Mouse (Mus musculus) forebrain, postnatal 0 days (tissue): ENCODE results near the gene Jazf1. TPM values are rescaled to one million over a fixed set of nuclear protein-coding genes. Genes with fewer than 3 reads are reported as not detected.

Source experiments
- ATAC-seq: fragments of 200-750 bp; cut with Nextera tagmentation; 2 replicates; pipeline ENCODE4 v1.8.0; 2017; ENCODE audit warnings: mild to moderate bottlenecking, moderate library complexity
- DNase-seq: peaks from one replicate; pipeline ENCODE4 v3.0.0-alpha.2; 2015
- H3K27ac ChIP-seq: fragments of 300-500 bp; sonication (generic); 2 replicates; pipeline ENCODE4 v1.5.1; 2014; ENCODE audit warnings: low read depth, mild to moderate bottlenecking, antibody characterized with exemption, low read length, moderate library complexity, mixed read lengths
- H3K27me3 ChIP-seq: fragments of 300-500 bp; sonication (generic); 2 replicates; pipeline ENCODE4 v1.6.1; 2014; ENCODE audit warnings: mild to moderate bottlenecking, low read length, mixed read lengths; ENCODE audit not compliant: insufficient read depth
- H3K36me3 ChIP-seq: fragments of 300-500 bp; sonication (generic); 2 replicates; pipeline ENCODE4 v1.6.1; 2014; ENCODE audit warnings: mild to moderate bottlenecking, moderate library complexity; ENCODE audit not compliant: insufficient read depth
- H3K4me1 ChIP-seq: fragments of 300-500 bp; sonication (generic); 2 replicates; pipeline ENCODE4 v1.6.1; 2014; ENCODE audit warnings: antibody characterized with exemption; ENCODE audit not compliant: insufficient read depth
- H3K4me2 ChIP-seq: fragments of 300-500 bp; sonication (generic); 2 replicates; pipeline ENCODE4 v1.6.1; 2014; ENCODE audit warnings: low read depth, mild to moderate bottlenecking, moderate library complexity
- H3K4me3 ChIP-seq: fragments of 300-500 bp; sonication (generic); 2 replicates; pipeline ENCODE4 v1.5.1; 2014; ENCODE audit warnings: low read depth, low read length, mixed read lengths
- H3K9ac ChIP-seq: fragments of 300-500 bp; sonication (generic); 2 replicates; pipeline ENCODE4 v1.6.1; 2014; ENCODE audit warnings: mild to moderate bottlenecking
- H3K9me3 ChIP-seq: fragments of 300-500 bp; sonication (generic); 2 replicates; pipeline ENCODE4 v1.6.1; 2016; ENCODE audit warnings: low read length
- CTCF ChIP-seq: sonication (generic); IDR thresholded peaks from 2 replicates; pipeline ENCODE4 v1.5.1; 2016; ENCODE audit warnings: antibody characterized with exemption, control low read depth, low read depth
- WGBS: fragments of 180-500 bp; shearing (Covaris S2); extraction: QIAGEN DNeasy Blood & Tissue Kit; methylation state at CpG from one replicate; pipeline ENCODE4 v1.1.7; 2014; 5-methylcytosine and 5-hydroxymethylcytosine counted together
- polyA plus RNA-seq: library from polyadenylated mRNA; unstranded; fragments of >200 nt; fragmentation: Nextera tagmentation; extraction: Ambion mirVana; gene quantifications from 2 replicates; pipeline ENCODE4 v1.2.1, GENCODE M21; 2015
- total RNA-seq: library from RNA; depleted of rRNA; stranded (reverse); fragments of >200 nt; gene quantifications from 2 replicates; pipeline ENCODE4 v1.2.3, GENCODE M21; 2014

The Jazf1 gene
- total and polyA plus RNA-seq, 2 experiments from 2014 or later, result 50.8 to 71.7 TPM

DNA sequence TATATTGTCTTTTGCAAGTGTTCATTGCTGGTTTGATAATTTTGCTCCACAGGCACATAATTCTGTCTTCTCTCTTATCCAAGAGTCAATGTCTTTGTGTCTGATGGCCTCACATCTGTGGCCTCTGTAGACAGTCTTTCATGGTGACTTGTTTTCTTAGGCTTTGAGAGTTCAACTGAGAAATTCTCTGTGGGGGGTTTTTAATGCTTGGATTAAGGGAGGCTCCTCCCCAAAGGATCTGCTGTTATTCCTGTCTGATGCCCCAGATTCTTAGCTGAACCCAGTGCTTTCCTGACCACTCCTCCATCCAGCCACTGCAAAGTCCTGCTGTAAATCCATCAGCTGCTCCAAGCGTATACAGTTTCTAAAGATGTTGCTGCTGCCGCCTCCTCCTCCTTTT, 112.3 kb downstream of the Jazf1 start:
- ATAC-seq (no peak), DNase-seq (no peak)
- no peak overlapping the region for H3K4me2 ChIP-seq
- no peaks in the 10 kb centered on the region for H3K4me1 ChIP-seq
- no peak for TF ChIP-seq CTCF
- H3K9me3 ChIP-seq, result no peaks in the 10 kb centered on the region
- H3K36me3 ChIP-seq, result no peaks in the 10 kb centered on the region
- 80% methylated on average over 2 of the region's 2 CpGs for WGBS
- no peak overlapping the region for H3K9ac ChIP-seq
- H3K27ac ChIP-seq, result no peak overlapping the region
- H3K27me3 ChIP-seq, result no peaks in the 10 kb centered on the region
- no peak overlapping the region for H3K4me3 ChIP-seq

GRCm38 (mm10) chr6:52955304-52955703, 113.1 kb downstream of the Jazf1 start:
- DNase-seq (no peak), ATAC-seq (no peak)
- Histone ChIP-seq H3K4me3 (no peak overlapping the region), H3K36me3 (no peaks in the 10 kb centered on the region), H3K4me2 (no peak overlapping the region), H3K9ac (no peak overlapping the region), H3K4me1 (no peaks in the 10 kb centered on the region), H3K27me3 (no peaks in the 10 kb centered on the region), H3K27ac (no peak overlapping the region), H3K9me3 (no peaks in the 10 kb centered on the region)
- TF ChIP-seq CTCF, result no peak
- WGBS, result 89% methylated on average over 2 of the region's 2 CpGs

GRCm38 (mm10) chr6:52954861-52955260, 113.6 kb downstream of the Jazf1 start:
- no peak for DNase-seq
- Histone ChIP-seq H3K9ac (no peak overlapping the region), H3K4me3 (no peak overlapping the region), H3K27ac (no peak overlapping the region), H3K36me3 (no peaks in the 10 kb centered on the region), H3K9me3 (no peaks in the 10 kb centered on the region), H3K4me2 (no peak overlapping the region), H3K4me1 (no peaks in the 10 kb centered on the region), H3K27me3 (no peaks in the 10 kb centered on the region)
- no peak for TF ChIP-seq CTCF
- 98% methylated on average over 3 of the region's 3 CpGs for WGBS
- ATAC-seq, result no peak

- Histone ChIP-seq H3K9me3 (no peaks in the 10 kb centered on the region), H3K36me3 (no peaks in the 10 kb centered on the region), H3K9ac (no peak overlapping the region), H3K27me3 (no peaks in the 10 kb centered on the region), H3K4me1 (no peaks in the 10 kb centered on the region), H3K27ac (no peak overlapping the region), H3K4me2 (no peak overlapping the region), H3K4me3 (no peak overlapping the region)
- TF ChIP-seq CTCF, result no peak
- no peak for ATAC-seq
- no peak for DNase-seq
- WGBS, result 72% methylated on average over 9 of the region's 9 CpGs
These were observed 114.0 kb downstream of the Jazf1 start for GRCm38 (mm10) chr6:52954441-52954840.

- peak; percentile 40 for DNase-seq
- TF ChIP-seq CTCF, result peak; percentile 45
- H3K4me3 ChIP-seq, result no peak overlapping the region
- peak; percentile 71; the same call in 1 of the 2 replicates for ATAC-seq
- no peaks in the 10 kb centered on the region for H3K36me3 ChIP-seq
- no peak overlapping the region for H3K9ac ChIP-seq
- no peaks in the 10 kb centered on the region for H3K27me3 ChIP-seq
- H3K27ac ChIP-seq, result no peak overlapping the region
- WGBS, result 36% methylated on average over 8 of the region's 8 CpGs
- H3K4me2 ChIP-seq, result no peak overlapping the region
- H3K4me1 ChIP-seq, result no peaks in the 10 kb centered on the region
- H3K9me3 ChIP-seq, result no peaks in the 10 kb centered on the region
These were observed 115.9 kb downstream of the Jazf1 start for GRCm38 (mm10) chr6:52952526-52952900.

DNA sequence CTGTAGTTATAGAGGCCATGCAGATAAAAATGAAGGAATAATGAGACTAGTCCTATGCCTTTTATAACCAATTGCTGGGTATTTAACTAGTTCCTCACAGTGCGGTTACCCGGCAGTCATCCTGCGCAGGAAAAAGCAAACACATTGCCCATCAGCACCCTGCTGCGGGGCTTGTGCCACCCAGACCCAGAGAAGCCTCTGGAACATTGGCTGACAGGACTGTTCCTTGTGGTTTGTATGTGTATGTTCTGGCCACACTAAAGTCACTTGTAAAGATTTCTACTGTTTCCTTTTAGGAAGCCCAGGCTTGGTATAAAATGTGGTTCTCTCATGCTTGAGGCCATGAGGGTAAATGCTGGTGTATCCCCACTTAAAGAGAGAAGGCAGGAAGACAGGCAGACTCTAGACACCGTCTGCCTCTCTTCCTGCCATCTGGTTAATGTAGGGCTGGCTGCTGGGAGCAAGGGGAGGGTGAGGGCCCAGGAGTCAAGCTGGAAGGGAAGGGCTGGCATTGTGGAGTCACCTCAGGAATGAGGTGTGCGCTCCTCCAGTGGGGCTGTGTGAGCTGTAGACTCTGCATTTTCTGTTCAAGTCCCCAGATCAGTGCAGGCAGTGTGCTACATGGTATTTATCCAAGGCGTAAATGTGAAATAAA, 116.4 kb downstream of the Jazf1 start:
- no peak for TF ChIP-seq CTCF
- ATAC-seq, result no peak
- Histone ChIP-seq H3K4me2 (no peak overlapping the region), H3K4me1 (no peaks in the 10 kb centered on the region), H3K27me3 (no peaks in the 10 kb centered on the region), H3K9me3 (no peaks in the 10 kb centered on the region), H3K27ac (no peak overlapping the region), H3K9ac (no peak overlapping the region), H3K36me3 (no peaks in the 10 kb centered on the region), H3K4me3 (no peak overlapping the region)
- 80% methylated on average over 7 of the region's 7 CpGs for WGBS
- DNase-seq, result no peak

GRCm38 (mm10) chr6:52950371-52950770, 118.1 kb downstream of the Jazf1 start:
- Histone ChIP-seq H3K27ac (no peak overlapping the region), H3K4me2 (no peak overlapping the region), H3K9me3 (no peaks in the 10 kb centered on the region), H3K4me1 (no peaks in the 10 kb centered on the region), H3K4me3 (no peak overlapping the region), H3K9ac (no peak overlapping the region), H3K36me3 (no peaks in the 10 kb centered on the region), H3K27me3 (no peaks in the 10 kb centered on the region)
- no peak for DNase-seq
- WGBS, result 59% methylated on average over 5 of the region's 5 CpGs
- no peak for TF ChIP-seq CTCF
- ATAC-seq, result no peak

DNA sequence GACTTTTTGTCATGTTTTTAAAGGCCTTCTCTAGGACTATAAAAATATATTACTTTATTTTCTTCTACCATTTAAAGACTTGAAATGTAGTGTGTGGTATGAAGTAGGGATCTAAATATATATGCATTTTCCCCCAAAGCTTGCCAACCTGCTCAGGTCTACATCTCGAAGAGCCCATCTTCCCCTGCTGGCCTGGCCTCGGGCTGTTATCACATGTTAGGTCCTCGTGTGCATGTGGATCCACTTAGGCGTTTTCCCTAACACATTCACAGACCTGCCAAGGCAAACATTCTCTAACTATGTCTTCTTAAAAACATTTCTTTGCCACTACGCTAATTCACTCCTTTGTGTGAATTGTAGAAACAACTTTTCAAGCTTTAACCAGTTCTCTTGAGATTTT, 125.9 kb downstream of the Jazf1 start:
- TF ChIP-seq CTCF, result no peak

More for the DNA sequence above, 125.9 kb downstream of the Jazf1 start:
- H3K4me1 ChIP-seq, result no peaks in the 10 kb centered on the region
- no peaks in the 10 kb centered on the region for H3K36me3 ChIP-seq
- H3K9ac ChIP-seq, result no peak overlapping the region
- H3K4me3 ChIP-seq, result no peak overlapping the region
- no peaks in the 10 kb centered on the region for H3K27me3 ChIP-seq
- H3K4me2 ChIP-seq, result no peak overlapping the region
- H3K9me3 ChIP-seq, result no peaks in the 10 kb centered on the region
- 56% methylated on average over 5 of the region's 5 CpGs for WGBS
- DNase-seq (no peak), ATAC-seq (no peak)
- no peak overlapping the region for H3K27ac ChIP-seq
